Mouse (Mus musculus) heart, postnatal 10 days (tissue): ENCODE results near the gene Phldb1. TPM values are rescaled to one million over a fixed set of nuclear protein-coding genes. Genes with fewer than 3 reads are reported as not detected.

Experiments used
- DNase-seq, 2 experiments: peaks; one replicate each; pipeline ENCODE4 v3.0.0; 2021
- intact Hi-C: fragments of 180-260 bp; cut with DNase I; formaldehyde crosslinking; loops from one replicate; pipeline ENCODE4 v1.15.1; 2025
- total RNA-seq, 2 experiments: library from RNA; stranded (reverse); gene quantifications; 2 replicates each; pipeline ENCODE4 v1.2.3; 2021

The Phldb1 gene
- total RNA-seq, 2 experiments from 2014 or later = 127 to 130 TPM

GRCm38 (mm10) chr9:44732130-44732549, 2.9 kb downstream of the Phldb1 start:
- DNase-seq = no peak
- intact Hi-C loops = loop anchor here (5.0 kb wide), 1 partner anchor 40 kb away; no protein-coding TSS in a partner anchor

DNA sequence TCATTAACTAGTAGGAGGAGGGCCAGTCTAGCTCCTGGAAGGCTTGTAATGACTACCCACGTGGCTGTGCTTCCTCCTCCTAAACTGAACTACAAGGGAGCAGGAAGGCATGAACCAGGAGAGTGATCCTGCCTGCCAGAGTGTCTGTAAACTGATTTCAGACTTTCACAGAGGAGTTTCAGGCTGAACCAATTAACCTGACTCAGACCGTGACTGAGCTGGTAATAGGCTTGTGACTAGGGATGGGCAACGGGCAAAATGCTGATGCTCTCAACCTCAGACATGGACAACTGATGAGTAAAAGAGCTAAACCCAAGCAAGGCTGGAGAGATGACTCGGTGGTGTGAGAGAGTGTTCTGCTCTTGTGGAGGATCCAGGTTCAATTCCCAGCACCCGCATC, 7.6 kb downstream of the Phldb1 start:
- intact Hi-C loops = no loop called here
- DNase-seq = no peak

DNA sequence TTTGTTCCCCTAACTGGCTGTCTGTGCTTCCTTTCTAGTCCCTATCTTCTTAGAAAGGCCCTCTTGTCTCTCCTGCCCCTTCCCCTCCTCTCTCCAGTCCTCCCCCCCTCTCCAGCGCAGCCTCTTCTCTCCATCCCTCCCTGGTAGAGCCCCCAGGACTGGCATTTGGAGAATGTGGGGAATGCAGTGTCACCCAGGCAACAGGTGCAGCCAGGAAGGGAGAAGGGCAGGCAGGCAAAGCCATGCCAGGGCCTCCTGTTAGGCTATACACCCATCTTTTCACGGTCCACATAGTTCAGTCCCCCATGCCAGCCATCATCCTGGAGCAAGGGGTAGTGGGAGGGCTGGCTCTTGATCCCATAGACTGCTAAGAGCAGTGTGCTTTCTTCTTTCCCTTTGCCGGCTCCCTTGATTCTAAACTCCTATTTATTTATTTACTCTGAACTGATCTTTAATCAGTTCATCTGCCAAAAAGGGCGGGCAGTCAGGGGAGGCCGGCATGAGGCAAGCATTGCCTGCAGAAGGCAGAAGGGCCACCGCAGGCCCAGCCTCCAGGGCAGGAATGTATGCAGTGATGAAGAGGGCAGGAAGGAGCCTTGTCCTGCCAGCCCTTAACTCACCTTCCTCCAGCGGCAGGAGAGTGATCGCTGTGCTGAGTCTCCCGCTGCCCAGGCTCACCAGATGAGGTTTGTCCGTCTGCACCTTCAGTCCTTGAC, 8.4 kb downstream of the Phldb1 start:
- intact Hi-C loops = no loop called here
- DNase-seq = no peak

DNA sequence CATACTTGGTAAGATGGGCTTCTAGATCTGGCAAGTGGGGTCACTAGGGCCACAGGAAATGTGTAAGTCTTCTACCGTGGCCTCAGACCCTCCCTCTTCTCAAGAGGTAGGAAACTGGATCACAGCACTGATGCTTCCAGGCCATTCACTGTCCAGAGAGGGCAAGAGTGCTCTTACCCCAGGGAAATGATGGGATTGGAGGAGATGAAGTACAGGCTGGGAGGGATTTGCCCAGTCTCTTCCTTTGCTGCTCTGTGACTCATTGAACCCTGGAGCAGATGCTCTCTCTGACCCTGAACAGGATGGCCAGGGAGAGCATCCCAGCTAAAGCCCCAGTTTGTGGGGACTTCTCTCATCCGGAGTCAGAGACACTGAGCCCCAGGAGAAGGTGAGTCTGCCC, 10.3 kb downstream of the Phldb1 start:
- no peak for DNase-seq
- intact Hi-C loops = no loop called here

DNA sequence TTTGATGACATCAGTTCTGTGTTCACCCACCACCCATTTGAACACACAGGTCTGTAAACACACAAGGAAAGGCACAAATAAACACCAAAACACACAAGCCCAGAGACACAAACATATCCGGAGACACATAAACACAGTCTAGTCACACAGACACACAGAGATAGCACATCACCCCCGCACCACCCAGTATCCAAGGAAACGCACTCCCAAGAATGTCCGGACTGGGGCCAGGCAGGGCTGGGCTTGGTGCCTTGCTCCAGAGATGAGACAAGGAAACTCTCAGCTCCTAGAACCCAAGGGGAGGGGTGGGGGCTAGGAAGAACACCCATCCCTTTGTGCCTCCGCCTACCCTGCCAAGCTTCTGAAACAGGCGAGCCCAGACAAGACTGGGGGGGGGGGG, 10.8 kb downstream of the Phldb1 start:
- peak; percentile 72 to 77 for DNase-seq
- intact Hi-C loops = no loop called here

DNA sequence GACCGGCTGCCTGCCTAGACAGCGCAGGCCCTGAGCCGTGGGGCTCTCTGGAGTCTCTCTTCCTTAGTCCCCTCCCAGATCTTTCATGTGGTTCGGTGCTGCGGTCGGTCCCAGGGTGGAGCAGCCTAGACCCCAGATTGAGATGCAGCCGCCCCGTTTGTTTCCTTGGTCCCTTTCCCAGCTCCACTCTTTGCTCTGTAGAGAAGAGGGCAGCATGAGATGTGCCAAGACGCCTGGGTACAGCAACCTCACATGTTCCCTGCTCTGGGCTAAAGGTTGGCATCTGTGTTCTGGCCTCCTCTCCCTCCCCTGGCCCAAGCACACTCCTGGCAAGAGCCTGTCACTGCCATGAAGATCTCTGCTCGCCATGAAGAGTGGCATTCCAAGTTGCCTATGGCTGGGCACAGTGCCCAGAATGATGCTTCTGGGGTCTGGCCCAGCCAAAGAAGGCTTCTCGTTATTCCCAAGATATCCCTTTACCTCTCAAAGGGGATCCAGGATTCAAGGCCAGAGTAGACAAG, 11.4 kb downstream of the Phldb1 start:
- intact Hi-C loops = no loop called here
- peak; percentile 51 to 57 for DNase-seq

DNA sequence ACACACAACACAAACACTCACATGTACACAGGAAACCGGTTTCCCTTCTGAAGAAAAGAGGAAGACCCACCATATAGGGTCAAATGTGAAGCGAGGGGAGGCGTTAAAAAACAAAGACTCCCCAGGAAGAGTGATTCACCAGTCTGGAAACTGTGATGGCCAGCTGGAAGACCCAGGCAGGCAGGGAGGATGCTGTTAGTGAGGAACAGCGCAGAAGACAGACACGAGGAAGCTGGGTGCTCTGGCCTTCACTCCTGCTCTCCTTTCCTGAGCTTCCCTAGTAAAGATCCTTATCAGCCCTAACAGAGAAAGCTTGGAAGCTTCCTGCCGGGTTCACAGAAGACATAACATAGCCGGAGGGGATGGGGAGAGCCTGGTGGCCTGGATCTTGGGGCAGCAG, 12.0 kb downstream of the Phldb1 start:
- DNase-seq = peak in 1 of 2 experiments; percentile 61
- intact Hi-C loops = no loop called here

- intact Hi-C loops = no loop called here
- no peak for DNase-seq
These were observed 12.4 kb downstream of the Phldb1 start for GRCm38 (mm10) chr9:44722575-44722974.

- intact Hi-C loops = no loop called here
- DNase-seq = peak; percentile 69 to 72
These were observed 13.2 kb downstream of the Phldb1 start for GRCm38 (mm10) chr9:44721877-44722186.

DNA sequence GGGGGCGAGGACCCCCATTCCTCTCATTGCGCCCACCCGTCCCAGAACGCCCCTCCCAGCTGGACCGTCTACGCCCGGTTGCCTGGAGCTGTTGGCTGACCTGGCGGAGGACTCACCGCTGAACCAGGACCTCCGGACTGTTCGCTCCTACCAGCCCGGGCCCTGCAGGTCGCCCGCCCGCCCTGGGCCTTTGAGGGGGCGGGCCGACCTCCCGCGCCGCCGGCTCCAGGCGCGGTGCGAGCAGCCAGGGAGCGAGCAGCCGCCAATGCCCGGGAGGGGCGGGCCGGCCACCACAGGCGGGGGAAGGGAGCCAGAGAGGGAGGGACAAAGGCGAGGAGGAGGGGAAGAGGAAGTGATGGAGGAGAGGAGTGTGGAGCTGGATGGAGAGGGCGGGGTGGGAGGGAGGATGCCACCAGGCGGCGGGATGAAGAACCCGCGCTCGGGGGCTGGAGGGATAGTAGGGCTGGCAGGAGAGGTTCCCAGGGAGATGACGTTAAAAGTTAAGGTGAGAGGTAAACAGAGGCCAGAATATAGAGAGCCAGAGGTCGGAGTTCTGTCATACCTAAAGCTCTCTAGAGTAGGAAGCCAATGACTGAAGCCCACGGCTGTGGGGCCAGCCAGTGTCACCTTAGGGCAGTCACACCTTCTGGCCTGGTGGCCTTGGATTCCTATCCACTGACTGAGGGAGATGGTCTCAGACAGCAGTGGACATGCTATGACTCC, 13.7 kb downstream of the Phldb1 start:
- peak; percentile 94 to 95 for DNase-seq
- intact Hi-C loops = no loop called here

DNA sequence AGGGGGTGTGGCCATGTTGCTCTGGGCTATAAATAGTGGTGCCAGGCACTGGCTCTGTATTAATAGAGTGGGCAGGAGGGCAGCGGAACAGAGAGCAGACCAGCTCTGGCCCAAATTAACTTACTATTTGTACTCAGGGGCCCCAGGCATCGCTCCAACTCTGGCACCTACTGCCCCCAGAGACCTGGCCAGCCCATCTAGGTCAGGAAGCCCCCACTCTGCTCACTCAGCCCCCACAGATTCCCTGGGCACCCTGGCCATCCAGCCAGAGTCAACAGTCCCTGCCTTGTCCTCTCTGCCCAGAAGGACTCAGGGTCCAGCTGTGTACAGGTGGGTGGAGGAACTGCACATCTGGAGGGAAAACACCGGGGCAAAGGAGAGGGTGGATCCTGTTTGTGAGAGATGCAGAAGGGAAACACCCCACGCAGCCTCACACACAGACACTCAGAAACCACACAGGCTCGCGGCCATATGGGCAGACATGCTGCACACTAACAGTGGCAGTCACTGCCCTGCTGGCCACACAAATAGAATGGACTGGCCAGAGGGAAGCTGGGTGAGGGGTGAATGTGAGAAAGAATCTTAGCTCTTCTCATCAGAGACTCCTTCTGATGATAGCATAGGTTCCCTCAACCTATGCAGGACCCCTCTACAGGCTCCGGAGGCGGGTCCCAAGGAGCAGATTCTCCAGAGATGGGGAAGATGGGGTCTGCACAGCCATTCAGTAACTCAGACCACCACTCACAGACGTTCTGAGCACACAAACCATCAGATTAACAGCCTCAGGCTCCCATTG, 14.4 kb downstream of the Phldb1 start:
- intact Hi-C loops = no loop called here
- DNase-seq = peak; percentile 66 to 68

- peak in 1 of 2 experiments; percentile 53 for DNase-seq
- intact Hi-C loops = no loop called here
These were observed 15.2 kb downstream of the Phldb1 start for GRCm38 (mm10) chr9:44719632-44720357.

GRCm38 (mm10) chr9:44718937-44719631, 15.9 kb downstream of the Phldb1 start:
- DNase-seq = no peak
- intact Hi-C loops = no loop called here

DNA sequence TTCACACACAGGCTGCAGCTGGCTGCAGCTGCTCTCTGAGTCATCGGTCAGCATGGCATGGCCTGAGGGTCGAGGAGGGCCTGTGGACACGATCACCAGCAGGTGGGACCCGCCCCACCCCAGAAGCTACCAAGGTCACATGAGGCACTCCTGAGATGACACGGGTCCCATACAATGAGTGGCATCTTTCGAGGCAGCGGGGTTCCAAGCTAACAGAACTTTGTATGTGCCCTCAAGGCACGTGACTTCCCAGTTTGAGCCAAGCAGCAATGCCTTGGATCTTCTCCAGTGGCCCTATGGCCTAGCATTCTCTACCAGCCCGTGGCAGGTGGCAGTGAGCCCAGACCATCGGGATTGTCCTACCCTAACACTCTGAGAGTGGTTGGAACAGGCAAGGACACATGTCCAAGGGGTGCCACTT, 17.2 kb downstream of the Phldb1 start:
- peak; percentile 92 to 94 for DNase-seq
- intact Hi-C loops = no loop called here

DNA sequence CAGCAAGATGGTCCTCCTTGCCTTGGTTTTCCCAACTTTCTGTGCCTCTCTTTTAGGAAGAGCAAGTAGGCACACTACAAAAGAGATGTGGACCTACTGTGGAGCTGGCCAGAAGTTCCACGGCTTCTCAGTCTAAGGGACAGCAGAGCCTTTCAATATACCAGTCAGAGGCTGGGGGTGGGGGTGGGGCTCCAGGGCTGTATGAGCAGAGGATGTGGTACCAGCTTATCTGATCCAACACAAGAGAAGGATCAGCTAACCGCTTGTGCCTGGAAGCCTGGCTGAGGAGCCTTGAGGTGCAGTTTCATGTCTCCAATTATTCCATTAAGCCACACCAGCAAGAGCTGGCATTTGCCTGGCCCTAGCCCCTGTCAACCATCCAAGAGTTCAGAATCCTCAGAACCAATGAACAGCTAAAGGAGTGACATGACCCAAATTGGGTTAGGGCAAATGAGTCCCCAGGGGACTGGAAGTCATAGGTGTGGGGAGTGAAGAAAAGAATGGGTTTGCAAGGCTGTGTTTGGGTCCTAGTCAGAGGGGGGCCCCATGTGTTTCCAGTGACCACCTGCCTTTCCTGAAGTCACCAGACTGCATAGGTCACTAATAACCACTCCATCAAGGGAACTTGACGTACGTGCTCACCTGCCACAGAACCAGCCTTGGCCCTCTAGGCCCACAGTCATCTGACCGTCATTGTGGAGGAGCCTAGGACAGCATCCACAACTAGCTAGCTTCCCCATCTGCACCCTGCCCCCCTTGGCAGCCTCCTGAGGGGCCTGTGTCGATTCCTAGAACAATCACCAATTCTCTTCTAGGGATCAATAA, 17.8 kb downstream of the Phldb1 start:
- no peak for DNase-seq

DNA sequence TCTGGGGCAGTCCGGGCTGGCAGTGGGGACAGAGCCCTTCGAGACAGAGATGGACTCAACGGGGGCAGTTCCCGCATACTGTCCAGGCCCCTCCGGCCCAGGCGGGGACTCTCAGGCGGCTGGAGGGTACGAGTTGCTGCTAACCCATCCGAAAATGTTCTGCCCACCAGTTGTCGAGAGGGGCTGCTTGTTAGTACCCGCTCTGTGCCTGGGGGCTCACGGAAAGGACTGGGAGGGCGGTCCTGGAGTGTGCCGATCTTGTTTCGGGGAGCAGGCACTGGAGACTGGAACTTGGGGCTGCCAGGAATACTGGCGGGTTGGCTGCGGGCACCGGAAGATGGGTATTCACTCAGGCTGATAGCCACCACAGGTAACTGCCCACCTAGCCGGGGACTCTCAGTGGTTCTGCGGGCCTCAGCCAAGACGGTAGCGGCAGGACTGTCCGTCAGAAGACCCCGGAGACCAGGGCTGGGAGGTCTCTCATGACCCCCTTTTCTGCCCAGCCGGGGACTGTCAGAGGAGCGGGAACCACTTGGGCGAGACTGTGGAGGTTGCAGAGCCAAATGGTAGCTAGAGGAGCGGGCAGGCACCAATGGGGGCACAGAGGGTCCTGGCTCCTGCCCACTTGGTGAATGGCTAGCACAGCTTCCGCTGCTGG, 19.2 kb downstream of the Phldb1 start:
- intact Hi-C loops = no loop called here

More for the DNA sequence above, 17.8 kb downstream of the Phldb1 start:
- intact Hi-C loops = no loop called here

DNA sequence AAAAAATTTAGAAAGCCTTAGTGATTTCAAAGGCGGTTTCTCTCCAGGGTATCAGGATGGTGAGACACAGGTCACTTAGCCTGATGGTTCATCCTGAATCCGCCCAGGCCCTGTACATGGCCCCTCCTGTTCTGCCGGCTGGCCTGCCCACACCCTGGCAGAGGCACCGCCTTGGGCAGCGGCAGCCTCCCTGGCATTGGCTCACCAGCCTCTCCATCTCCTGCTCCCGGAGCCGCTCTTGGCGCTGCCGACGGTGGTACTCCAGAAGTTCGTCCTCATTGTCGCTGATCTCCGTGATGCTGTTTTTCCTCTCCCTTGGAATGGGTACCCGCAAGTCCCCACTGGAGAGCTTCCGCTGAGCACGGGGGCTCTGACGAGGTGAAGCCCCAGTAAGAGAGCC, 19.9 kb downstream of the Phldb1 start:
- intact Hi-C loops = no loop called here
- no peak for DNase-seq

More for the DNA sequence above, 19.2 kb downstream of the Phldb1 start:
- DNase-seq = no peak

DNA sequence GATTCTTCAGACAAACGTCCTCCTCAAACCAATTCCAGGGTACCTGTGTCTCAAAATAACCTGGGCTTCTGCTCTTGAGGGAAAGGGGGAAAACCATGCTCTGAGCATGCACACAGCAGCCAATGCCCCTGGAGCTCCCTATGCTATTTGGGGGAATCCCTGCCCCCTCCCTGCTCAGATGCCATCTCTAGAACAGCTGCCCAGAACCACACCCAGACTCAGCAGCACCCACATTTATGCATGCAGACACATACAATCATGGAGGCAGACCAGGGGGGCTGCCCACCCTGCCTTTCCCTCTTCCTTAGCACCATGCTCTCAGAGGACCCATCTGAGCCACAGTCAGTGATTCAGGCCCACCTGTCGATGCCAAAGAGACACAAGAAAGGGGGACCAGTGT, 21.4 kb downstream of the Phldb1 start:
- intact Hi-C loops = no loop called here
- DNase-seq = no peak

DNA sequence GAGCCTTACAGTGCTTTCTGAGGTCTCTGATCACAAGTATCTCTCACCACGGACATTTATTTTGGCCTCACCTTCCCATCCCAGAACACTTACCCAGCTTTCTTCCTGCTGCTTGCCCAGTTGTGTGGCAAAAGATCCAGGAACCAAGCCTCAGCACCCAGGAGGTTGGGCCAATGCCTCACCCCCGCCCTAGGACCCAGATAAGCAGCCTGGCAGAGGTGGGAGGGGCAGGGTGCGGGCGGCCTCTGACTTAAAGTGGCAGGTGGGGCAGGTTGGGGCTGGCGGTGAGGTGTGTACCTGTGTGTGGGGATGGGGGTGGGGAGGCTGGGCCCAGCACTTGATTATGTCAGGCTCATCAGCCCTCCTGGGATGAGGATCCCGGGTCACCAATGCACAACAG, 21.9 kb downstream of the Phldb1 start:
- intact Hi-C loops = no loop called here
- no peak for DNase-seq
